Mouse (Mus musculus) monocyte, adult 5-6 weeks (primary cell): ENCODE measurements around the gene Itgb1bp1. TPM values are rescaled to one million over a fixed set of nuclear protein-coding genes. Genes with fewer than 3 reads are reported as not detected.

ENCODE experiments used
- ATAC-seq: fragments of 153-309, 156-312 bp; replicated peaks from 2 replicates; pipeline ENCODE4 v1.8.0; 2017; ENCODE audit warnings: mild to moderate bottlenecking; ENCODE audit not compliant: low TSS enrichment, insufficient number of reproducible peaks, severe bottlenecking, poor library complexity, low FRiP score
- total RNA-seq: library from RNA; stranded (forward); fragments of 200-1000, 200-491, 200-594 nt; gene quantifications from 3 replicates; pipeline ENCODE4 v1.2.3, GENCODE M21; 2017

Itgb1bp1 gene
- total RNA-seq, 1 experiment from 2014 or later = 25.2 TPM

GRCm38 (mm10) chr12:21305741-21306140 is 19.7 kb upstream of the Itgb1bp1 start:
- no peak for ATAC-seq

GRCm38 (mm10) chr12:21302361-21302783 is 16.3 kb upstream of the Itgb1bp1 start:
- no peak for ATAC-seq

- no peak for ATAC-seq
Measured at GRCm38 (mm10) chr12:21301932-21302331, 15.8 kb upstream of the Itgb1bp1 start.

- ATAC-seq = no peak
Measured at GRCm38 (mm10) chr12:21301324-21301723, 15.2 kb upstream of the Itgb1bp1 start.

- no peak for ATAC-seq
Measured at GRCm38 (mm10) chr12:21298856-21299255, 12.8 kb upstream of the Itgb1bp1 start.

- no peak for ATAC-seq
Measured at GRCm38 (mm10) chr12:21289651-21290050, 3.6 kb upstream of the Itgb1bp1 start.

- no peak for ATAC-seq
Measured at GRCm38 (mm10) chr12:21288716-21289395, 2.8 kb upstream of the Itgb1bp1 start.

GRCm38 (mm10) chr12:21286712-21287650 is 897 bp upstream of the Itgb1bp1 start:
- peak; percentile 64 for ATAC-seq

- ATAC-seq = peak; percentile 18; the same call in 1 of the 2 replicates
Measured at GRCm38 (mm10) chr12:21285508-21286242, 409 bp downstream of the Itgb1bp1 start.

- no peak for ATAC-seq
Measured at GRCm38 (mm10) chr12:21284761-21285441, 1.2 kb downstream of the Itgb1bp1 start, which contains the start of gene Cpsf3. Gene Cpsf3, plus strand, starts transcription at chr12:21285391.

GRCm38 (mm10) chr12:21277352-21277864 is 8.7 kb downstream of the Itgb1bp1 start:
- no peak for ATAC-seq

GRCm38 (mm10) chr12:21274446-21274845 is 11.6 kb downstream of the Itgb1bp1 start:
- no peak for ATAC-seq

- ATAC-seq = no peak
Measured at GRCm38 (mm10) chr12:21268083-21268616, 17.9 kb downstream of the Itgb1bp1 start.

GRCm38 (mm10) chr12:21266784-21267098 is 19.3 kb downstream of the Itgb1bp1 start:
- no peak for ATAC-seq

GRCm38 (mm10) chr12:21265946-21266783 is 19.9 kb downstream of the Itgb1bp1 start:
- 0 out of 2 replicates have a peak, but pooled peaks have one; percentile 20 for ATAC-seq

- no peak for ATAC-seq
Measured at GRCm38 (mm10) chr12:21265501-21265900, 20.6 kb downstream of the Itgb1bp1 start.

- ATAC-seq = no peak
Measured at GRCm38 (mm10) chr12:21264970-21265369, 21.1 kb downstream of the Itgb1bp1 start.
